Mouse (Mus musculus) CH12.LX (cell line): ENCODE data around the gene Cacna2d1. TPM values are rescaled to one million over a fixed set of nuclear protein-coding genes. Genes with fewer than 3 reads are reported as not detected.

Source experiments
- DNase-seq: peaks from one replicate; pipeline ENCODE4 v3.0.0-alpha.2; 2013; ENCODE audit errors: extremely low read depth
- H3K27ac ChIP-seq: 2 replicates; pipeline ENCODE4 v1.5.1; 2012; ENCODE audit warnings: low read depth, mild to moderate bottlenecking, control low read depth, moderate library complexity; ENCODE audit not compliant: insufficient read depth
- H3K27me3 ChIP-seq: replicated peaks from 2 replicates; pipeline ENCODE3; 2012; ENCODE audit warnings: inconsistent platforms
- H3K36me3 ChIP-seq, 2 experiments: replicated peaks in 1 of 2; 2 replicates each; pipeline versions ENCODE3 to v1.6.1; 2012; ENCODE audit warnings: inconsistent platforms in 1 of 2, low read length in 1 of 2, mild to moderate bottlenecking in 1 of 2, mixed read lengths in 1 of 2, moderate library complexity in 1 of 2; ENCODE audit not compliant: control insufficient read depth in 1 of 2, insufficient read depth in 1 of 2
- H3K4me1 ChIP-seq, 2 experiments: 2 replicates each; pipeline ENCODE4 v1.6.1; 2012; ENCODE audit warnings: inconsistent platforms in 1 of 2, moderate library complexity in 1 of 2; ENCODE audit not compliant: insufficient read depth in 2 of 2, control insufficient read depth in 1 of 2
- H3K4me2 ChIP-seq: 2 replicates; pipeline ENCODE4 v1.6.1; 2012; ENCODE audit warnings: low read depth, mild to moderate bottlenecking, control low read depth; ENCODE audit not compliant: poor library complexity, insufficient read depth, severe bottlenecking
- H3K4me3 ChIP-seq, 3 experiments: fragments of 150-350 bp in 1 of 3; sonication (generic) in 1 of 3; replicated peaks in 1 of 3; 2 replicates each; pipeline versions ENCODE3 to v1.5.1; 2011 to 2012; ENCODE audit warnings: low read depth in 2 of 3, low read length in 2 of 3, mild to moderate bottlenecking in 2 of 3, moderate library complexity in 2 of 3, control low read depth in 1 of 3, improper control_type of control experiment in 1 of 3, inconsistent platforms in 1 of 3, mixed read lengths in 1 of 3; ENCODE audit not compliant: poor library complexity in 1 of 3
- H3K79me2 ChIP-seq: replicated peaks from 2 replicates; pipeline ENCODE4 v1.6.1; 2012; ENCODE audit warnings: mild to moderate bottlenecking, moderate library complexity; ENCODE audit not compliant: control insufficient read depth, poor library complexity, insufficient read depth, severe bottlenecking; ENCODE audit errors: extremely low read depth
- H3K9ac ChIP-seq: 2 replicates; pipeline ENCODE4 v1.6.1; 2012; ENCODE audit warnings: low read depth, mild to moderate bottlenecking, control low read depth, moderate library complexity; ENCODE audit not compliant: insufficient read depth
- H3K9me3 ChIP-seq: replicated peaks from 2 replicates; pipeline ENCODE3; 2012; ENCODE audit warnings: low read length, inconsistent platforms, mixed read lengths
- BHLHE40 ChIP-seq: IDR thresholded peaks from 2 replicates; pipeline ENCODE4 v1.6.1; 2011; ENCODE audit warnings: mild to moderate bottlenecking, low read depth, low read length, improper control_type of control experiment
- CHD1 ChIP-seq: IDR thresholded peaks from 2 replicates; pipeline ENCODE4 v1.6.1; 2012; ENCODE audit warnings: low read depth, low read length, improper control_type of control experiment, inconsistent platforms
- CTCF ChIP-seq, 2 experiments: IDR thresholded peaks in 1 of 2; conservative IDR thresholded peaks in 1 of 2; 2 replicates each; pipeline ENCODE4 v1.5.1; 2011 to 2012; ENCODE audit warnings: low read depth in 2 of 2, low read length in 2 of 2, improper control_type of control experiment in 1 of 2, inconsistent platforms in 1 of 2, mild to moderate bottlenecking in 1 of 2, moderate library complexity in 1 of 2
- ELF1 ChIP-seq: IDR thresholded peaks from 2 replicates; pipeline ENCODE4 v1.6.1; 2014; ENCODE audit warnings: low read depth, mild to moderate bottlenecking, inconsistent platforms, low read length, improper control_type of control experiment
- EP300 ChIP-seq: IDR thresholded peaks from 2 replicates; pipeline ENCODE4 v1.6.1; 2011; ENCODE audit warnings: low read length, improper control_type of control experiment
- GABPA ChIP-seq: IDR thresholded peaks from 2 replicates; pipeline ENCODE4 v1.6.1; 2012; ENCODE audit warnings: low read depth, low read length, improper control_type of control experiment, inconsistent platforms; ENCODE audit not compliant: insufficient replicate concordance
- HCFC1 ChIP-seq: IDR thresholded peaks from 2 replicates; pipeline ENCODE4 v1.6.1; 2012; ENCODE audit warnings: low read depth, mild to moderate bottlenecking, inconsistent platforms, low read length, improper control_type of control experiment
- IRF4 ChIP-seq: IDR thresholded peaks from 2 replicates; pipeline ENCODE4 v1.6.1; 2014; ENCODE audit warnings: low read depth, mild to moderate bottlenecking, inconsistent platforms, low read length, improper control_type of control experiment
- JUN ChIP-seq: IDR thresholded peaks from 2 replicates; pipeline ENCODE4 v1.6.1; 2011; ENCODE audit warnings: low read depth, mild to moderate bottlenecking, low read length, improper control_type of control experiment, moderate library complexity; ENCODE audit not compliant: insufficient read depth
- JUND ChIP-seq: conservative IDR thresholded peaks from 2 replicates; pipeline ENCODE4 v1.6.1; 2011; ENCODE audit warnings: low read depth, low read length, improper control_type of control experiment
- KAT2A ChIP-seq: IDR thresholded peaks from 2 replicates; pipeline ENCODE4 v1.6.1; 2012; ENCODE audit warnings: low read length, improper control_type of control experiment, inconsistent platforms; ENCODE audit not compliant: insufficient replicate concordance
- MAFK ChIP-seq: IDR thresholded peaks from 2 replicates; pipeline ENCODE4 v1.6.1; 2011; ENCODE audit warnings: low read length, improper control_type of control experiment; ENCODE audit not compliant: insufficient replicate concordance
- MEF2A ChIP-seq: IDR thresholded peaks from 2 replicates; pipeline ENCODE4 v1.6.1; 2014; ENCODE audit warnings: low read depth, mild to moderate bottlenecking, inconsistent platforms, low read length, improper control_type of control experiment, borderline replicate concordance
- MYC ChIP-seq: IDR thresholded peaks from 2 replicates; pipeline ENCODE4 v1.6.1; 2011; ENCODE audit warnings: low read depth, mild to moderate bottlenecking, improper control_type of control experiment, low read length
- NRF1 ChIP-seq: IDR thresholded peaks from 2 replicates; pipeline ENCODE4 v1.6.1; 2014; ENCODE audit warnings: low read depth, mild to moderate bottlenecking, inconsistent platforms, low read length, improper control_type of control experiment, moderate library complexity
- POLR2A ChIP-seq: IDR thresholded peaks from 2 replicates; pipeline ENCODE4 v1.6.1; 2011; ENCODE audit warnings: low read depth, mild to moderate bottlenecking, improper control_type of control experiment, low read length
- POLR2AphosphoS2 ChIP-seq: IDR thresholded peaks from 2 replicates; pipeline ENCODE4 v1.6.1; 2011; ENCODE audit warnings: low read depth, low read length, improper control_type of control experiment
- RCOR1 ChIP-seq: conservative IDR thresholded peaks from 2 replicates; pipeline ENCODE4 v1.6.1; 2012; ENCODE audit warnings: low read depth, mild to moderate bottlenecking, inconsistent platforms, low read length, improper control_type of control experiment
- SIN3A ChIP-seq: IDR thresholded peaks from 2 replicates; pipeline ENCODE4 v1.6.1; 2012; ENCODE audit warnings: low read length, improper control_type of control experiment, inconsistent platforms
- TBP ChIP-seq: conservative IDR thresholded peaks from 2 replicates; pipeline ENCODE4 v1.6.1; 2011; ENCODE audit warnings: low read depth, low read length, improper control_type of control experiment
- UBTF ChIP-seq: IDR thresholded peaks from 2 replicates; pipeline ENCODE4 v1.6.1; 2012; ENCODE audit warnings: low read depth, mild to moderate bottlenecking, inconsistent platforms, low read length, improper control_type of control experiment, moderate library complexity
- ZC3H11A ChIP-seq: IDR thresholded peaks from 2 replicates; pipeline ENCODE4 v1.6.1; 2012; ENCODE audit warnings: low read depth, mild to moderate bottlenecking, inconsistent platforms, low read length, improper control_type of control experiment
- ZMIZ1 ChIP-seq: IDR thresholded peaks from 2 replicates; pipeline ENCODE4 v1.6.1; 2012; ENCODE audit warnings: low read depth, mild to moderate bottlenecking, inconsistent platforms, low read length, improper control_type of control experiment
- dilution Hi-C: fragments of 300-500 bp; cut with MboI; formaldehyde crosslinking; loops from 2 replicates; pipeline ENCODE4 v1.14.3; 2020; ENCODE audit warnings: low sequenced_read_pairs; ENCODE audit not compliant: extremely low pct_unique_long_range_greater_than_20kb, extremely low pct_ligation_motif_present
- in situ Hi-C: fragments of 300-500 bp; cut with MboI; formaldehyde crosslinking; loops from 3 replicates; pipeline ENCODE4 v1.14.3; 2019; ENCODE audit warnings: low sequenced_read_pairs, low pct_ligation_motif_present, low pct_unique_long_range_greater_than_20kb, mixed read lengths
- polyA plus RNA-seq: library from polyadenylated mRNA; unstranded; fragments of >175 nt; gene quantifications from 2 replicates; pipeline ENCODE4 v1.2.1, GENCODE M21; 2012; ENCODE audit warnings: low read depth; ENCODE audit not compliant: insufficient read length
- total RNA-seq, 2 experiments: library from RNA; depleted of rRNA; stranded (reverse); fragments of 300-350 nt in 1 of 2; fragments of >200 nt in 1 of 2; gene quantifications; 2 replicates each; pipeline ENCODE4 v1.2.3; 2012 to 2014

The Cacna2d1 gene
- total and polyA plus RNA-seq, 3 experiments, result 0.13 to 1.3 (median 0.28) TPM

DNA sequence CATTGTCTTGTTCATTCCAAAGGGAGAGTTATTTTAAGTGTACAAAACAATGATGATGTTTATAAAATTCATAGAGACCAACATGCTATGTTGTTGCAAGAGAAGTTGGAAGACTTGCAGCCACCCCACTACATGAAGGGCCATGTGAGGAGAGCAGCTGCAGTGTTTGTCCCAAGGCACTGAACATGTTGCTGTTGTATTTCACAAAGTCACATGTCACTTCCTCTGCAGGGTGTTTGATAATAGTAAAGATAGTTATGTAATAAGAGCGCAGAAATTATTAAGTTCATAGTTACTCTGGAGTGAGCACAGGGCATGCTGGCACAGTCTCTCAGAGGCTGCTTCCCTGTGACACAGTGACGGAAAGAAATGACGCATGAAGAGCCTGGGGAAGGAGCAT lies 392.1 kb downstream of the Cacna2d1 start:
- H3K9me3 ChIP-seq, result peaks cover 2% of the 10 kb centered on the region
- H3K9ac ChIP-seq, result no peak overlapping the region
- DNase-seq, result no peak
- no peaks in the 10 kb centered on the region for H3K4me1 ChIP-seq
- no peak overlapping the region for H3K4me2 ChIP-seq
- H3K36me3 ChIP-seq, result no peaks in the 10 kb centered on the region
- no peaks in the 10 kb centered on the region for H3K79me2 ChIP-seq
- H3K27ac ChIP-seq, result no peak overlapping the region
- dilution Hi-C loops (no loop called here), in situ Hi-C loops (no loop called here)
- no peak overlapping the region for H3K4me3 ChIP-seq
- H3K27me3 ChIP-seq, result no peaks in the 10 kb centered on the region
- TF ChIP-seq JUN (no peak), SIN3A (no peak), ZMIZ1 (no peak), MYC (no peak), CHD1 (no peak), HCFC1 (no peak), POLR2A (no peak), RCOR1 (no peak), IRF4 (no peak), EP300 (no peak), BHLHE40 (no peak), MAFK (no peak), UBTF (no peak), ZC3H11A (no peak), NRF1 (no peak)

DNA sequence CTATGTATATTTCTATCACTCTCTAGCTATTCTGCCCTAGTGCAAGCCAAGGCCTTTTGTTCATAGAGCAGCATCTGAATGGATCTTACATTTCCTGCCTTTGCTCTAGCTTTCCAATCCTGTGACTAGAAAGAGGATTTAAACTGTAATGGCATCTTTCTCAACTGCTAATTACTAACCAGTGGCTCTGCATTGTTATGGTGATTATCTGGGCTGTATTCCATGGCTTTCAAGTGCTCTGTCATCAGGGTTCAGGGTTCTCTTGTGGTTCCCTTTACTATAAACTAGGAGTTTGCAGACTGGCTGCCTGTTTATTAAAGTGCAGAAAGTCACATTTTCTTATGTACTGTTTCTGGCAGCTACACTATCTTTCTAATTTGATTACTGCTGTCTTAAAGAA lies 410.9 kb downstream of the Cacna2d1 start:
- dilution Hi-C loops, result no loop called here
- Histone ChIP-seq H3K27me3 (no peaks in the 10 kb centered on the region), H3K4me3 (no peak overlapping the region), H3K36me3 (no peaks in the 10 kb centered on the region), H3K79me2 (no peaks in the 10 kb centered on the region), H3K4me1 (no peaks in the 10 kb centered on the region), H3K9me3 (peaks cover 6% of the 10 kb centered on the region), H3K9ac (no peak overlapping the region), H3K4me2 (no peak overlapping the region), H3K27ac (no peak overlapping the region)
- DNase-seq, result no peak
- in situ Hi-C loops, result no loop called here
- TF ChIP-seq ZMIZ1, result no peak
- no peak for TF ChIP-seq IRF4
- TF ChIP-seq CTCF (conservative IDR thresholded peaks at IDR 0.05 in 1 of 2, IDR thresholded peaks at IDR 0.05 in 1 of 2; ENCODE audit: low read depth in 2 of 2, low read length in 2 of 2), result no peak
- no peak for TF ChIP-seq JUN
- TF ChIP-seq POLR2AphosphoS2, result no peak
- TF ChIP-seq CHD1, result no peak
- TF ChIP-seq TBP, result no peak
- TF ChIP-seq RCOR1, result no peak
- TF ChIP-seq ELF1, result no peak
- TF ChIP-seq JUND, result no peak
- no peak for TF ChIP-seq SIN3A
- TF ChIP-seq BHLHE40, result no peak
- TF ChIP-seq MEF2A, result no peak
- no peak for TF ChIP-seq KAT2A
- no peak for TF ChIP-seq ZC3H11A
- no peak for TF ChIP-seq GABPA
- no peak for TF ChIP-seq NRF1
